Mouse (Mus musculus) hindbrain, embryonic 11.5 days (tissue): ENCODE results near the gene Lman1l. TPM values are rescaled to one million over a fixed set of nuclear protein-coding genes. Genes with fewer than 3 reads are reported as not detected.
A peak's percentile ranks its signal among the peaks of the same experiment; 100 is the strongest.

ENCODE experiments used
- ATAC-seq: fragments of 200-750 bp; cut with Nextera tagmentation; 2 replicates; pipeline ENCODE4 v1.8.0; 2017; ENCODE audit warnings: mild to moderate bottlenecking, moderate TSS enrichment, moderate library complexity; ENCODE audit not compliant: low FRiP score
- DNase-seq: peaks from one replicate; pipeline ENCODE4 v3.0.0-alpha.2; 2015; ENCODE audit warnings: low spot score
- H3K27ac ChIP-seq: fragments of 300-500 bp; sonication (generic); 2 replicates; pipeline ENCODE4 v1.5.1; 2014; ENCODE audit warnings: mild to moderate bottlenecking, low read depth, low read length
- H3K27me3 ChIP-seq: fragments of 300-500 bp; sonication (generic); 2 replicates; pipeline ENCODE4 v1.6.1; 2014; ENCODE audit warnings: mild to moderate bottlenecking, low read length, moderate library complexity, mixed read lengths; ENCODE audit not compliant: control insufficient read depth, insufficient read depth
- H3K36me3 ChIP-seq: fragments of 300-500 bp; sonication (generic); 2 replicates; pipeline ENCODE4 v1.6.1; 2014; ENCODE audit warnings: mild to moderate bottlenecking, low read length, moderate library complexity, mixed read lengths; ENCODE audit not compliant: control insufficient read depth, insufficient read depth
- H3K4me1 ChIP-seq: fragments of 300-500 bp; sonication (generic); replicated peaks from 2 replicates; pipeline ENCODE4 v1.6.1; 2014; ENCODE audit warnings: low read length, mixed read lengths; ENCODE audit not compliant: control insufficient read depth, insufficient read depth
- H3K4me2 ChIP-seq: fragments of 300-500 bp; sonication (generic); replicated peaks from 2 replicates; pipeline ENCODE4 v1.6.1; 2014; ENCODE audit warnings: mild to moderate bottlenecking, low read depth, low read length
- H3K4me3 ChIP-seq: fragments of 300-500 bp; sonication (generic); 2 replicates; pipeline ENCODE4 v1.5.1; 2014; ENCODE audit warnings: low read depth, low read length
- H3K9ac ChIP-seq: fragments of 300-500 bp; sonication (generic); 2 replicates; pipeline ENCODE4 v1.6.1; 2014; ENCODE audit warnings: low read depth, low read length
- H3K9me3 ChIP-seq: fragments of 300-500 bp; sonication (generic); 2 replicates; pipeline ENCODE4 v1.6.1; 2016; ENCODE audit warnings: low read length; ENCODE audit not compliant: control insufficient read depth
- WGBS: fragments of 180-500 bp; shearing (Covaris S2); extraction: QIAGEN DNeasy Blood & Tissue Kit; methylation state at CpG from one replicate; pipeline ENCODE4 v1.1.7; 2014; 5-methylcytosine and 5-hydroxymethylcytosine counted together
- polyA plus RNA-seq: library from polyadenylated mRNA; unstranded; fragments of >200 nt; fragmentation: Nextera tagmentation; extraction: Ambion mirVana; gene quantifications from 2 replicates; pipeline ENCODE4 v1.2.1, GENCODE M21; 2014

The Lman1l gene
- polyA plus RNA-seq, 1 experiment from 2014 or later: not detected

DNA sequence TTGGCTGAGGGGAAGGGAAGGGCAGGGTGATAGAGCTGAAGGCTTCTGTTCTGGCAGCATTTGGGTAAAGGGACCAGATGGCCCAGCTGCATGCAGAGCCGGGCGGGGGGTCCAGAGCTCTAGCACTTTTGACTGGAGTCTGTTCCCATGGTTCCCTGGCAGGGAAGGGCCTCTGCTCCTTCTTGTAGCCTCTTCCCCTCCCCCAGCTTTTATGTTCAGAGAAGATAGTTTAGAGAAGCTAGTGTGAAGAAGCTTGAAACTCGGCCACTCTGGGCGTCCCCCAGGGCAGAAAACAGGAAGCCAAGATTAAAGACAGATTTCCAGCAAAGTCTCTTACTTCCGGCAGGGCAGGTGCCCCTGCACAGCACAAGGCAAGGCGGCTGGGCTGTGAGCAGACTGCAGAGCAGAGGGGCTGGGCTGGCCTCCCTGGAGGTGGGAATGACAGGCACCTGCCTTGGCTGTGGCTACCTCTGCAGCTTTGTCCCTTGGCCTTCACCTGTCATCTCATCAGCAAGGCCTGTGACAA lies 30.3 kb upstream of the Lman1l start:
- Histone ChIP-seq H3K36me3 (no peaks in the 10 kb centered on the region), H3K4me3 (no peak overlapping the region), H3K4me1 (no peaks in the 10 kb centered on the region; the same call in 1 of the 2 replicates), H3K27me3 (no peaks in the 10 kb centered on the region), H3K9ac (no peak overlapping the region), H3K9me3 (no peaks in the 10 kb centered on the region), H3K4me2 (no peak overlapping the region), H3K27ac (no peak overlapping the region)
- ATAC-seq (0 out of 2 replicates have a peak, but pooled peaks have one; percentile 18), DNase-seq (no peak)
- 38% methylated on average over 6 of the region's 6 CpGs for WGBS

DNA sequence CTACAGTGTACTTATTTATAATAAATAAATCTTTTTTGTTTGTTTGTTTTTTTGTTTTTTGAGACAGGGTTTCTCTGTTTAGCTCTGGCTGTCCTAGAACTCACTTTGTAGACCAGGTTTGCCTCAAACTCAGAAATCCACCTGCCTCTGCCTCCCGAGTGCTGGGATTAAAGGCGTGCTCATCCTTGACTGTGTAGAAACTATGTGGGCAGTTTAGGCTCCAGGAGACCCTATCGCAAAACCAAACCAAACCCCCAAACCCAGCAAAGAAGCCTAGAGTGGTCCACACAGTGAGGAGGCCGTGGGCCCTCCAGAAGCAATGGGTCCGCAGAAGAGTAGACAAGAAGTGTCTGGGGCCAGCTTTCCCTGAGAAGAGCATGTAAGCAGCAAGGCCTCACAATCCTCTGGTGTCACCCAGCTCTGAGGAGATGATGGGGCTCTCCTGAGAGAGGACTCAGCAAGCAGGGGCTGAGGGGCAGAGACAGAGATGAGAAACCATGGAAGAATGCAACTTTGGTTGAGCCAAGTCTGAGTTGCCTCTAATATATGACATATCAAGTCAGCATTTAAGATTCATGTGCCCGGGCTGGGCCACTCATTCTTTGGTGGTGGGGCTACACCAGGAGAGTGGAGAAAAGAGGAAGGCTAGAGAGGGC lies 29.7 kb upstream of the Lman1l start:
- no peak overlapping the region for H3K27ac ChIP-seq
- no peak for ATAC-seq

DNA sequence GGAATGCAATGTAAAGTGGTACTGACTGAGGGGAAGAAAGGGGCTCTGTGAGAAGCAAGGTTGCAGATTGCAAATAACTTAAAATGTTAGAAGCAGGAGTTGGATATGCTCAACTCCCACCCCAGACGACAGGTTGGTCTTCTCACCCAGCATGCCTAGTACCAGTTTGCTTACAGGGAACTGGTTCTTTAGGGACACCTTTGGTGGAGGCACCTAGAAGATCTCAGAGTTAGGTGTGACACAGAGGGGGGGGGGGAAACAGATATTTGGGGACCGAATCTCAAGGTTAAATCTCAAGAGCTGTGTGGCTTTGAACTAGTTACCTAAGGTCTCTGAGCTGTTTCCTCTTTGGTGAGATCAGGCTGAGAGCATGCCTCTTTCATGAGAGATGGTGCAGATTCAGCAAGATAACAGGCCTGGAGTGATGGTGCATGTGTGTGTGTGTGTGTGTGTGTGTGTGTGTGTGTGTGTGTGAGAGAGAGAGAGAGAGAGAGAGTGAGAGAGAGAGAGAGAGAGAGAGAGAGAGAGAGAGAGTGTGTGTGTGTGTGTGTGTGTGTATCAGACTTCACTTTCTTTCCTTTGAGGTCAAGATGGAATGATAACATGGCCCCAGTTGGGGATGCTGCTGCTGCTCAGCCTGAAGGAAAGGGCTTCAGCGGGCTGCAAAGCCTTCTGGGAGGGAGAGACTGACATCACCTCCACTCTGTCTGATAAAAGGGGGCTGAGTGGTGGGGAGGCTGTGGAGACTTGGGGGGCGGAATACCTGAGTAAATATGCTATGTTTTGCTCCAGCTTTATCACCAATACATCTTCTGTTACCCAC lies 26.9 kb upstream of the Lman1l start:
- H3K27me3 ChIP-seq: no peaks in the 10 kb centered on the region
- 74% methylated on average over 4 of the region's 4 CpGs for WGBS
- no peaks in the 10 kb centered on the region for H3K9me3 ChIP-seq
- no peak overlapping the region for H3K9ac ChIP-seq
- DNase-seq (no peak), ATAC-seq (no peak)
- H3K4me3 ChIP-seq: no peak overlapping the region
- H3K4me2 ChIP-seq: no peak overlapping the region
- peaks cover 10% of the 10 kb centered on the region for H3K4me1 ChIP-seq
- no peaks in the 10 kb centered on the region for H3K36me3 ChIP-seq
- no peak overlapping the region for H3K27ac ChIP-seq

More for the DNA sequence above, 29.7 kb upstream of the Lman1l start:
- no peak for DNase-seq
- no peaks in the 10 kb centered on the region for H3K27me3 ChIP-seq
- no peaks in the 10 kb centered on the region for H3K9me3 ChIP-seq
- no peak overlapping the region for H3K4me2 ChIP-seq
- H3K36me3 ChIP-seq: no peaks in the 10 kb centered on the region
- H3K4me3 ChIP-seq: no peak overlapping the region
- no peaks in the 10 kb centered on the region; the same call in 1 of the 2 replicates for H3K4me1 ChIP-seq
- 86% methylated on average over 6 of the region's 6 CpGs for WGBS
- no peak overlapping the region for H3K9ac ChIP-seq

DNA sequence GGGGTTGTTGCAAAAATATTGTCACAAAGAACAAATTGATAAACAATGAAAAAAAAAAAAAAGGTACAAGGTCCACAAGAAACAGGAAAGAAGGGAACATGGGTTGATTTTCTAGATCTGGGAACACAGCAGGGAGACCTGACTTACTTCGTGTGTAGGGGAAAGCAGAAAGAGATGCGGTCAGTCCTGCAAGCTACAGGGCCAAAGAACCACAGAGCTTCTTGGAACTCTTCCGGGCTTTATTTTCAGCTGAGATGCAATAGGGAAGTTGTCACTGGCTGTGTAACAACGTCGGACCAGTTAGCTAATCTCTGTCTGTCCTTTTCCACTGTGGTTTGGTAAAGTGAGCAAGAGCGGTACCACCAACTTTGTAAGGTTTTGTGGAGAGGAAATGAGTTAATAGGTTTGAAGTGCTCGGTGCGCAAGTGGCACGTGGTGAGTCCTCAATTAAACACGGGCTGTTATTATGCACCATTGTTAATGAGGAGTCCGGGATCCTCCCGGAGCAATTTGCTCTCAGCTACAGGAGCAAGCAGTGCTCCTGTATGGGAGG lies 26.1 kb upstream of the Lman1l start:
- H3K4me2 ChIP-seq: no peak overlapping the region
- H3K4me3 ChIP-seq: no peak overlapping the region
- H3K4me1 ChIP-seq: peaks cover 10% of the 10 kb centered on the region
- no peaks in the 10 kb centered on the region for H3K36me3 ChIP-seq
- no peak for DNase-seq
- 82% methylated on average over 12 of the region's 12 CpGs for WGBS
- H3K27ac ChIP-seq: no peak overlapping the region
- H3K9me3 ChIP-seq: no peaks in the 10 kb centered on the region
- no peaks in the 10 kb centered on the region for H3K27me3 ChIP-seq
- H3K9ac ChIP-seq: no peak overlapping the region
- no peak for ATAC-seq

DNA sequence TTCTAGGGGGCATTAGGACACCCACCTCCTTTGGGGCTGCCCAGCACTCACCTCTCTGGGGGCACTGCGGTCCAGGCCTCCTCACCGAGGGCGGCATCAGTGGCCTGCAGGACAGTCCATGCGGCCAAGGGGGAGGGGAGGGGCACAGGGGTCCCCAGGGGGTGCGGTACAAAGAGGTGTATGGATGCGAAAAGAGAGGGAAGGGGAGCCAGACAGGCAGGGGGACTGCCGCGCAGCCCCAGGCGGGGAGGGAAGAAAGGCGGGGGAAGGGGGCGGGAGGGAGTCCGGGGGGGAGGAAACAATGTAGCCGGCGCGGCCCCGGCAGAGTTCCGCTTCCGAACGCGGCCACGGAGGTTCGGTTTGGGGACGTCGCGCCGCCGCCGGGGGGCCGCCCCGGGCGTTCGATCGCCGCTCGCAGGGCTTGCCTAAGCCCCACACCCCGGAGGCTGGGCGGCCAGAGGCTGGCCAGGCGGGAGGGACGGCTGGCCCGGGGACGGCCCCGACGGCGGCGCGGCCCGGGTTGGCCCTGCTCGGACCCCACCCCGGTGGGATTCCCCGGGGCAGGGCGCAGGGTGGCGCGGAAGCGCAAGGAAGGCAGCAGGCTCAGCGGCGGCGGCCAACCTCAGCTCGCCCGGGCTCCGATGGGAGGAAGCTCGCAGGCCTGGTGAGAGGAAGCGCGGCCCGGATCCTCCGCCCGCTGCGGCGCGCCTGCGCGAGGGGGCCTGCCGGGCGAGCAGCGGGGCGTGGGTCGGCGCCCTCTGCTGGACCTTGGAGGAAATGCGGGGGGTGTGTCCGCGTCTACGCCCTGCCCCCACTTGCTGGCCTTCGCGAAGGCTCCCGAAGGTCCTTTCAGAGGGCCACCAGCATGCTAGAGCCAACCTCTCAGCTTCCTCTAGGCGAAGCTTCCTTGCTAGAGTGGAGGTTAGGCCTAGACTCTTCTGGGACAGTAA lies 24.6 kb upstream of the Lman1l start:
- WGBS: under 1% methylated on average over 42 of the region's 85 CpGs
- Histone ChIP-seq H3K9me3 (no peaks in the 10 kb centered on the region), H3K4me2 (peak overlapping the region; percentile 87), H3K36me3 (no peaks in the 10 kb centered on the region), H3K27ac (peak overlapping the region; percentile 96), H3K4me1 (peaks cover 18% of the 10 kb centered on the region), H3K27me3 (no peaks in the 10 kb centered on the region), H3K9ac (peak overlapping the region; percentile 97), H3K4me3 (peak overlapping the region; percentile 96)
- ATAC-seq (peak; percentile 88), DNase-seq (peak; percentile 96)

DNA sequence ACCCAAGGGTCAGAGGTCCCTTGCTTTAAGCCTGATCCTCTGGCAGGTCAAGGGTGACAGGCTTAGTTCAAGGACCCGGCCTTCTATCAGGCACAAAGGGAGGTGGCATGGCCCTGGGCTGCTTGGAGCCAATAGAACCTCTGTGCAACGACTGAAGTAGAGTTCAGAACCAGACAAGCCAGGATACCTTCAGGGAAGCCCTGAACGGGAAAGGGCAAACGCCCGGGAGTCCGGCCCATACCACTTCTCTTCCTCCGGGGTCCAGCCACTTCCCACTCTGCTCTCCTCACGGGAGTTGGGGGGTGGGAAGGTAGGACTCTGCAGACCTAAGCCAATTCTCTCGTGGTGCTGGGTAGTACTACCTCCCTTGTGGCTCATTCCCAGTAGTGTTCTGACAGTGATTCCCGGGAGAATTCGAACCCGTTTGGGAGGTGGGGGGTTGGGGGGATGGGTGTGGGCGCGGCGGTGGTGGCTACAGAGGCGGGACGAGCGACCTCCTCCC lies 23.9 kb upstream of the Lman1l start:
- DNase-seq: peak; percentile 60
- under 1% methylated on average over 18 of the region's 18 CpGs for WGBS
- ATAC-seq: peak; percentile 41
- Histone ChIP-seq H3K4me3 (peak overlapping the region; percentile 96), H3K9me3 (no peaks in the 10 kb centered on the region), H3K27me3 (no peaks in the 10 kb centered on the region), H3K4me2 (peak overlapping the region; percentile 87), H3K27ac (peak overlapping the region; percentile 96), H3K4me1 (peaks cover 20% of the 10 kb centered on the region), H3K9ac (peak overlapping the region; percentile 97), H3K36me3 (no peaks in the 10 kb centered on the region)

DNA sequence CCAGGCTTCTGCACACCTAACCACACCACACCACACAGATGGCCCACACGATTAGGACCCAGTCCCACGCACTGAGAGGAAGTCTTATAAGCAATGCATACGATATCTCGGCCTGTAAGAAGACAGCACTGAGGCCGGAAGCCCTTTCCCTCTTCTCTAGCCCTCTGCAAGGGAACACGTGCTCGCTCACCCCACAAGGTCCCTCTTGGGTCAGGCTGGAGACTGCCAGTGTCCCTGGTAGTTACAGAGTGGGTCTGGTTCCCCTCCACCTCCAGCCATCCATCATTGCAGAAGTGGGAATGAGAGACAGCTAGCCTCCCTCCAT lies 23.2 kb upstream of the Lman1l start:
- H3K4me2 ChIP-seq: peak overlapping the region; percentile 87
- DNase-seq (no peak), ATAC-seq (no peak)
- H3K27ac ChIP-seq: no peak overlapping the region
- H3K4me1 ChIP-seq: peaks cover 27% of the 10 kb centered on the region
- 58% methylated on average over 7 of the region's 7 CpGs for WGBS
- no peaks in the 10 kb centered on the region for H3K9me3 ChIP-seq
- peak overlapping the region; percentile 96 for H3K4me3 ChIP-seq
- H3K27me3 ChIP-seq: no peaks in the 10 kb centered on the region
- H3K36me3 ChIP-seq: no peaks in the 10 kb centered on the region
- peak overlapping the region; percentile 97 for H3K9ac ChIP-seq
